Mouse (Mus musculus) hematopoietic stem cell, adult 5-6 weeks (primary cell): ENCODE results near the gene Degs1. TPM values are rescaled to one million over a fixed set of nuclear protein-coding genes. Genes with fewer than 3 reads are reported as not detected.
"Not testable (repeated sequence)": the region's sequence is repeated elsewhere in the genome, so short reads cannot be mapped to it uniquely, and the experiment has no call there.

Experiments used
- ATAC-seq, 2 experiments: fragments of 125-278 bp in 1 of 2; replicated peaks in 1 of 2; 2 replicates each; pipeline ENCODE4 v1.8.0; 2016 to 2017; ENCODE audit warnings: inconsistent platforms in 2 of 2, mild to moderate bottlenecking in 2 of 2, moderate number of reproducible peaks in 2 of 2, low read depth in 1 of 2, moderate TSS enrichment in 1 of 2; ENCODE audit not compliant: low FRiP score in 2 of 2, poor library complexity in 2 of 2, severe bottlenecking in 2 of 2, insufficient read depth in 1 of 2, low TSS enrichment in 1 of 2
- total RNA-seq: library from RNA; stranded (forward); fragments of 172-1452, 232-1000 nt; gene quantifications from 2 replicates; pipeline ENCODE4 v1.2.3, GENCODE M21; 2017

The Degs1 gene
- 36.2 and 38.5 TPM in 2 replicates for total RNA-seq

GRCm38 (mm10) chr1:182282091-182283075 lies at the start of gene Degs1:
Gene Degs1, minus strand, starts transcription at chr1:182282804.
- ATAC-seq = peak; percentile 80 to 84

GRCm38 (mm10) chr1:182325919-182326318 lies 43.3 kb upstream of the Degs1 start:
- no peak for ATAC-seq

GRCm38 (mm10) chr1:182324552-182324951 lies 41.9 kb upstream of the Degs1 start:
- ATAC-seq = no peak

- no peak for ATAC-seq
Measured at GRCm38 (mm10) chr1:182323139-182323538, 40.5 kb upstream of the Degs1 start.

GRCm38 (mm10) chr1:182314201-182314600 lies 31.6 kb upstream of the Degs1 start:
- ATAC-seq = no peak

GRCm38 (mm10) chr1:182313181-182313580 lies 30.6 kb upstream of the Degs1 start:
- no peak for ATAC-seq

GRCm38 (mm10) chr1:182311376-182311775 lies 28.8 kb upstream of the Degs1 start:
- no peak for ATAC-seq

GRCm38 (mm10) chr1:182310316-182310715 lies 27.7 kb upstream of the Degs1 start:
- no peak for ATAC-seq

GRCm38 (mm10) chr1:182309403-182309802 lies 26.8 kb upstream of the Degs1 start:
- ATAC-seq = no peak

- no peak for ATAC-seq
Measured at GRCm38 (mm10) chr1:182302916-182303315, 20.3 kb upstream of the Degs1 start.

- ATAC-seq = no peak
Measured at GRCm38 (mm10) chr1:182302176-182302870, 19.7 kb upstream of the Degs1 start.

- ATAC-seq = no peak
Measured at GRCm38 (mm10) chr1:182297821-182298220, 15.2 kb upstream of the Degs1 start.

GRCm38 (mm10) chr1:182297246-182297645 lies 14.6 kb upstream of the Degs1 start:
- ATAC-seq = no peak

GRCm38 (mm10) chr1:182296816-182297215 lies 14.2 kb upstream of the Degs1 start:
- no peak for ATAC-seq

GRCm38 (mm10) chr1:182296141-182296540 lies 13.5 kb upstream of the Degs1 start:
- no peak for ATAC-seq

GRCm38 (mm10) chr1:182292291-182292690 lies 9.7 kb upstream of the Degs1 start:
- no peak for ATAC-seq

GRCm38 (mm10) chr1:182290741-182291140 lies 8.1 kb upstream of the Degs1 start:
- ATAC-seq = not testable (repeated sequence)

- no peak for ATAC-seq
Measured at GRCm38 (mm10) chr1:182289781-182290180, 7.2 kb upstream of the Degs1 start.
